Mouse (Mus musculus): Measurements from ENCODE around the gene Togaram2.

Gene Togaram2

GRCm38 (mm10) chr17:71683281-71683680 is 10.2 kb downstream of the Togaram2 start:
- DNase-seq: no peak

GRCm38 (mm10) chr17:71684103-71684608 is 11.1 kb downstream of the Togaram2 start:
- peak; percentile 62 for DNase-seq

- no peak for DNase-seq
Measured at GRCm38 (mm10) chr17:71687436-71687835, 14.4 kb downstream of the Togaram2 start.

GRCm38 (mm10) chr17:71689903-71690302 is 16.8 kb downstream of the Togaram2 start:
- DNase-seq: peak; percentile 68

GRCm38 (mm10) chr17:71691361-71691875 is 18.4 kb downstream of the Togaram2 start:
- no peak for DNase-seq

- DNase-seq: peak; percentile 59
Measured at GRCm38 (mm10) chr17:71693313-71693712, 20.3 kb downstream of the Togaram2 start.

- DNase-seq: no peak
Measured at GRCm38 (mm10) chr17:71693780-71694179, 20.7 kb downstream of the Togaram2 start.

- DNase-seq: no peak
Measured at GRCm38 (mm10) chr17:71695151-71695550, 22.1 kb downstream of the Togaram2 start.

- no peak for DNase-seq
Measured at GRCm38 (mm10) chr17:71695716-71696315, 22.8 kb downstream of the Togaram2 start.

- DNase-seq: no peak
Measured at GRCm38 (mm10) chr17:71696396-71696795, 23.3 kb downstream of the Togaram2 start.

- peak; percentile 27 for DNase-seq
Measured at GRCm38 (mm10) chr17:71697896-71698618, 25.0 kb downstream of the Togaram2 start.

GRCm38 (mm10) chr17:71698619-71698956 is 25.5 kb downstream of the Togaram2 start:
- no peak for DNase-seq

GRCm38 (mm10) chr17:71705113-71705512 is 32.1 kb downstream of the Togaram2 start:
- DNase-seq: no peak

GRCm38 (mm10) chr17:71705550-71706480 is 32.8 kb downstream of the Togaram2 start:
- DNase-seq: no peak

- no peak for DNase-seq
Measured at GRCm38 (mm10) chr17:71707715-71708114, 34.7 kb downstream of the Togaram2 start.

- DNase-seq: peak; percentile 74
Measured at GRCm38 (mm10) chr17:71712279-71712678, 39.2 kb downstream of the Togaram2 start.

GRCm38 (mm10) chr17:71715034-71715433 is 42.0 kb downstream of the Togaram2 start:
- DNase-seq: no peak

- DNase-seq: no peak
Measured at GRCm38 (mm10) chr17:71717881-71718625, 45.0 kb downstream of the Togaram2 start.

GRCm38 (mm10) chr17:71720434-71720833 is 47.4 kb downstream of the Togaram2 start:
- no peak for DNase-seq

GRCm38 (mm10) chr17:71721019-71721418 is 48.0 kb downstream of the Togaram2 start:
- no peak for DNase-seq

GRCm38 (mm10) chr17:71730655-71731054 is 57.6 kb downstream of the Togaram2 start:
- peak; percentile 78 for DNase-seq

- no peak for DNase-seq
Measured at GRCm38 (mm10) chr17:71736442-71736841, 63.4 kb downstream of the Togaram2 start.
